Mouse (Mus musculus) G1E (cell line): Measurements from ENCODE around the gene 1700013G24Rik. TPM values are rescaled to one million over a fixed set of nuclear protein-coding genes. Genes with fewer than 3 reads are reported as not detected.
A peak's percentile ranks its signal among the peaks of the same experiment; 100 is the strongest.
"Not testable (repeated sequence)": the region's sequence is repeated elsewhere in the genome, so short reads cannot be mapped to it uniquely, and the experiment has no call there.

Source experiments
- ATAC-seq: 2 replicates; pipeline ENCODE4 v1.8.0; 2016; ENCODE audit warnings: mild to moderate bottlenecking; ENCODE audit not compliant: insufficient number of reproducible peaks, poor library complexity, low FRiP score, severe bottlenecking; ENCODE audit errors: extremely low read depth
- DNase-seq: peaks from one replicate; pipeline ENCODE4 v3.0.0; 2012; ENCODE audit warnings: low spot score
- H3K27me3 ChIP-seq: 2 replicates; pipeline ENCODE4 v1.6.1; 2012; ENCODE audit warnings: mild to moderate bottlenecking, low read length, inconsistent platforms; ENCODE audit not compliant: insufficient read depth
- H3K36me3 ChIP-seq: replicated peaks from 2 replicates; pipeline ENCODE3; 2012; ENCODE audit warnings: mild to moderate bottlenecking, inconsistent platforms
- H3K4me1 ChIP-seq: 2 replicates; pipeline ENCODE4 v1.6.1; 2012; ENCODE audit warnings: low read depth, low read length, inconsistent platforms, mixed read lengths; ENCODE audit not compliant: insufficient read depth
- H3K4me3 ChIP-seq: 2 replicates; pipeline ENCODE4 v1.5.1; 2012; ENCODE audit warnings: low read depth, mild to moderate bottlenecking, inconsistent platforms, low read length, moderate library complexity, mixed read lengths
- H3K9me3 ChIP-seq: replicated peaks from 2 replicates; pipeline ENCODE4 v1.6.1; 2012; ENCODE audit warnings: inconsistent platforms
- CTCF ChIP-seq: IDR thresholded peaks from 2 replicates; pipeline ENCODE4 v1.5.1; 2012; ENCODE audit warnings: low read depth, low read length, inconsistent platforms, mixed read lengths
- GATA1 ChIP-seq: IDR thresholded peaks from 2 replicates; pipeline ENCODE4 v1.6.1; 2012; ENCODE audit warnings: borderline replicate concordance, low read length, inconsistent platforms, mixed read lengths
- GATA2 ChIP-seq: IDR thresholded peaks from 2 replicates; pipeline ENCODE4 v1.6.1; 2012; ENCODE audit warnings: low read depth, low read length, inconsistent platforms, borderline replicate concordance
- POLR2AphosphoS5 ChIP-seq: IDR thresholded peaks from 2 replicates; pipeline ENCODE4 v1.6.1; 2012; ENCODE audit warnings: low read depth, low read length, inconsistent platforms; ENCODE audit not compliant: insufficient replicate concordance
- TAL1 ChIP-seq: conservative IDR thresholded peaks from 2 replicates; pipeline ENCODE4 v1.6.1; 2012; ENCODE audit warnings: low read depth, low read length, inconsistent platforms, mixed read lengths
- polyA plus RNA-seq: library from polyadenylated mRNA; stranded (reverse); fragments of >175 nt; gene quantifications from 2 replicates; pipeline ENCODE4 v1.2.3, GENCODE M21; 2012
- total RNA-seq, 2 experiments: library from RNA; stranded (forward) in 1 of 2; stranded (reverse) in 1 of 2; fragments of 200-1000 nt in 1 of 2; fragments of >200 nt in 1 of 2; fragmentation: Nextera tagmentation in 1 of 2; gene quantifications; 2 replicates each; pipeline ENCODE4 v1.2.3; 2014 to 2017

Gene 1700013G24Rik
- total RNA-seq (2014; fragmentation: Nextera tagmentation) (not detected in 2 replicates), total RNA-seq (2017) (0.17 and 0.22 TPM in 2 replicates), polyA plus RNA-seq (not detected in 2 replicates)

GRCm38 (mm10) chr4:137453234-137453767 is at the start of gene 1700013G24Rik:
1700013G24Rik (plus strand) TSS chr4:137453284.
- H3K36me3 ChIP-seq = no peaks in the 10 kb centered on the region
- no peak within 1 kb of the TSS for H3K4me3 ChIP-seq
- no peak for ATAC-seq
- H3K27me3 ChIP-seq = peaks cover 3% of the 10 kb centered on the region
- TF ChIP-seq POLR2AphosphoS5 (no peak), CTCF (no peak), TAL1 (no peak), GATA2 (no peak), GATA1 (no peak)
- DNase-seq = no peak
- 0 out of 2 replicates have a peak, but pooled peaks cover 5% of the 10 kb centered on the region for H3K4me1 ChIP-seq
- H3K9me3 ChIP-seq = no peaks in the 10 kb centered on the region

GRCm38 (mm10) chr4:137405571-137405970 is 47.5 kb upstream of the 1700013G24Rik start:
- Histone ChIP-seq H3K4me3 (no peak overlapping the region), H3K4me1 (no peaks in the 10 kb centered on the region), H3K36me3 (no peaks in the 10 kb centered on the region), H3K27me3 (peaks cover 46% of the 10 kb centered on the region), H3K9me3 (no peaks in the 10 kb centered on the region)
- ATAC-seq (no peak), DNase-seq (no peak)
- no peak for TF ChIP-seq TAL1
- TF ChIP-seq POLR2AphosphoS5 = no peak
- no peak for TF ChIP-seq CTCF
- no peak for TF ChIP-seq GATA2
- no peak for TF ChIP-seq GATA1

- Histone ChIP-seq H3K4me1 (no peaks in the 10 kb centered on the region), H3K27me3 (peaks cover 20% of the 10 kb centered on the region), H3K36me3 (no peaks in the 10 kb centered on the region), H3K9me3 (no peaks in the 10 kb centered on the region), H3K4me3 (no peak within 1 kb of the TSS)
- ATAC-seq = no peak
- TF ChIP-seq TAL1 (no peak), GATA2 (no peak), GATA1 (no peak), CTCF (no peak)
- DNase-seq = no peak
Measured at GRCm38 (mm10) chr4:137409691-137410090, 43.4 kb upstream of the 1700013G24Rik start, which contains the start of gene Cela3a. Cela3a (minus strand) TSS chr4:137409791.

- not testable (repeated sequence) for H3K36me3 ChIP-seq, H3K9me3 ChIP-seq, H3K4me1 ChIP-seq
Measured at GRCm38 (mm10) chr4:137412185-137412709, 40.8 kb upstream of the 1700013G24Rik start.

GRCm38 (mm10) chr4:137414936-137415335 is 38.1 kb upstream of the 1700013G24Rik start:
- ATAC-seq (no peak), DNase-seq (no peak)
- TF ChIP-seq TAL1 (no peak), CTCF (no peak), GATA2 (no peak), POLR2AphosphoS5 (no peak), GATA1 (no peak)
- H3K36me3 ChIP-seq = no peaks in the 10 kb centered on the region
- peaks cover 8% of the 10 kb centered on the region for H3K27me3 ChIP-seq
- no peaks in the 10 kb centered on the region for H3K9me3 ChIP-seq
- no peaks in the 10 kb centered on the region for H3K4me1 ChIP-seq
- H3K4me3 ChIP-seq = no peak overlapping the region

More at GRCm38 (mm10) chr4:137412185-137412709, 40.8 kb upstream of the 1700013G24Rik start:
- peaks cover 21% of the 10 kb centered on the region for H3K27me3 ChIP-seq
- ATAC-seq, H3K4me3 ChIP-seq, DNase-seq: not testable (repeated sequence)

GRCm38 (mm10) chr4:137417712-137418564 is 35.1 kb upstream of the 1700013G24Rik start:
- ATAC-seq = peak; percentile 8; the same call in 1 of the 2 replicates
- no peaks in the 10 kb centered on the region for H3K9me3 ChIP-seq
- no peak for DNase-seq
- TF ChIP-seq GATA1 (no peak), GATA2 (no peak), CTCF (no peak), POLR2AphosphoS5 (no peak), TAL1 (no peak)
- H3K27me3 ChIP-seq = peaks cover 8% of the 10 kb centered on the region
- no peaks in the 10 kb centered on the region for H3K4me1 ChIP-seq
- no peaks in the 10 kb centered on the region for H3K36me3 ChIP-seq
- no peak overlapping the region for H3K4me3 ChIP-seq
